Mouse (Mus musculus) forebrain, embryonic 10.5 days (tissue): ENCODE data around the gene Lrrtm4. TPM values are rescaled to one million over a fixed set of nuclear protein-coding genes. Genes with fewer than 3 reads are reported as not detected.

ENCODE experiments used
- DNase-seq: peaks from one replicate; pipeline ENCODE4 v3.0.0-alpha.2; 2017; ENCODE audit warnings: low spot score; ENCODE audit errors: extremely low spot score
- H3K27ac ChIP-seq: fragments of 300-500 bp; sonication (generic); 2 replicates; pipeline ENCODE4 v1.5.1; 2016; ENCODE audit warnings: mild to moderate bottlenecking
- H3K27me3 ChIP-seq: fragments of 300-500 bp; sonication (generic); 2 replicates; pipeline ENCODE4 v1.6.1; 2016; ENCODE audit warnings: mild to moderate bottlenecking; ENCODE audit not compliant: poor library complexity, severe bottlenecking
- H3K36me3 ChIP-seq: fragments of 300-500 bp; sonication (generic); replicated peaks from 2 replicates; pipeline ENCODE4 v1.6.1; 2016; ENCODE audit warnings: mild to moderate bottlenecking, moderate library complexity
- H3K4me1 ChIP-seq: fragments of 300-500 bp; sonication (generic); 2 replicates; pipeline ENCODE4 v1.6.1; 2016
- H3K4me3 ChIP-seq: fragments of 300-500 bp; sonication (generic); 2 replicates; pipeline ENCODE4 v1.5.1; 2016; ENCODE audit warnings: mild to moderate bottlenecking, moderate library complexity
- H3K9me3 ChIP-seq: fragments of 300-500 bp; sonication (generic); 2 replicates; pipeline ENCODE4 v1.6.1; 2016; ENCODE audit warnings: mild to moderate bottlenecking, moderate library complexity
- WGBS: fragments of 180-500 bp; shearing (Covaris S2); methylation state at CpG from one replicate; pipeline ENCODE4 v1.1.7; 2016; 5-methylcytosine and 5-hydroxymethylcytosine counted together
- polyA plus RNA-seq: library from polyadenylated mRNA; unstranded; fragments of >200 nt; fragmentation: Nextera tagmentation; extraction: Ambion mirVana; gene quantifications from 2 replicates; pipeline ENCODE4 v1.2.1, GENCODE M21; 2016

Lrrtm4 gene
- polyA plus RNA-seq, 1 experiment from 2014 or later: 1.4 TPM

DNA sequence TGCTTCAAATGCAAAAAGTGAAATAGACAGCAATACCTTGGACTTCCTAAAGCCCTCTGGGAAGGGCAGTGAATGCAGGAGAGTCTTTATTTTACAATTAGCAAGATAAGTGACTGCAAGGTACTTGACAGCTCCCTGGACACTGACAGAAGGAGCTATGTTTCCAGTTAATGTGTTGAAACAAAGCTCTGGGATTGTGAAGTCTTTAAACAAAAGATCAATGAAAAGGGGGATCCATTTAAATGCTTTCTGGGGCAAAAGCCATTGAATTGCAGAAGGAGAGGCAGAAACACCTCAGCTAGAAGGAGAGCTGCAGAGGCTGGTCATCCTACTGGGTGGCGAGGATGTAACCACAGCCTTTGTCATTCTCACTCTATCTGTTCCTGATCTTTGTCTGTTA, 571.1 kb downstream of the Lrrtm4 start:
- H3K27me3 ChIP-seq: no peaks in the 10 kb centered on the region
- 44% methylated on average over 1 of the region's 1 CpGs for WGBS
- DNase-seq: no peak

GRCm38 (mm10) chr6:80619508-80619907, 600.8 kb downstream of the Lrrtm4 start:
- Histone ChIP-seq H3K27ac (no peak overlapping the region), H3K4me1 (no peaks in the 10 kb centered on the region), H3K36me3 (no peaks in the 10 kb centered on the region), H3K27me3 (no peaks in the 10 kb centered on the region), H3K9me3 (no peaks in the 10 kb centered on the region), H3K4me3 (no peak overlapping the region)
- 92% methylated on average over 2 of the region's 2 CpGs for WGBS
- DNase-seq: no peak

More for the DNA sequence above, 571.1 kb downstream of the Lrrtm4 start:
- Histone ChIP-seq H3K4me3 (no peak overlapping the region), H3K36me3 (no peaks in the 10 kb centered on the region), H3K4me1 (no peaks in the 10 kb centered on the region), H3K27ac (no peak overlapping the region), H3K9me3 (no peaks in the 10 kb centered on the region)

DNA sequence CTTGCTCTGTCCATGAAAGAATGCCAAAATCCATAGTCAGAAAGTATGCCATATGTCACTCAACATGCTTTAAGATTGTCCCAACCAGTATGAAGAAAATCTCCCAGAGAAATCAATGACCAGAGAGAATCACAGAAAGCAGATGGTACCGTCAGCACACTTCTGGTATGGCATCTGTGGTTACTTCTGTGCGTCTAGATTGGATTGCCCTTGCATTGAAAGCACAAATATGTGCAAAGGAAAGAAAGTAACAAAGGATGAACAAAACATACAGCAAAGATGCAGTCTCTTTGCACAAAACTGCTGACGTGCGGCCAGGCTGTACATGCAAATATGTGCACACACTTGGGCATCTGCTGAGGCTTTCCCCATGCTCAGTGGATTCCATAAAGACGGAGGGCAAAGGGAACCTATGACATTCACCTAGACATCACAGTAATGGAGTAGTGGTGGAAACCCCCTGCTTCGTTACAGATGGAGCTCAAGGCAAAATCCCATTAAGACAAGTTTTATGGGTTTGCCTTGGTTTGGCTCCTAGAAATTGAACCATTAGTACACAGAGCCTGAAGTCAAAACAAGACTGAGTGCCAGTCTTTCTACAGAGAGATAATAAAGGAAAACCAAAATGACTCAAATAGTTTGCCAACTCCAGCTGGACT, 604.1 kb downstream of the Lrrtm4 start:
- no peak for DNase-seq
- Histone ChIP-seq H3K36me3 (no peaks in the 10 kb centered on the region), H3K9me3 (no peaks in the 10 kb centered on the region), H3K27ac (no peak overlapping the region), H3K4me1 (no peaks in the 10 kb centered on the region), H3K27me3 (no peaks in the 10 kb centered on the region), H3K4me3 (no peak overlapping the region)
- 92% methylated on average over 6 of the region's 6 CpGs for WGBS

DNA sequence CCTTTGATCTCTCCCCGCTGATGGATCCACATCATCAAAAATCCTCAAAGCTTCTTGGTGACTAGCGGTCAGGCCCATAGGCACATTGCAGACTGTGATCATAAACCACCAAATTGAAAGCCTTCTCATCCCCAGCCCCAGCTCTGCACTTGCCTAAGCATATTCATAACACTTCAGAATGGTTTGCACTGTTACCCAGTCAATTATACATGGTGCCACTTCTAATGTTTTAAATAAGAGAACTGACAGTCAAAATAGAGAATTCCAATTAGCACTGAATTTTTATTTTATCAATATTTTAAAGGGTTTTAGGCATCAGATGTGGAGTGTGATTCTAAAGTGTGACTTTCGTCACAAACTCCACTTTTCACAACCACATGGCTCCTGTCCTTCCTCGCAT, 606.8 kb downstream of the Lrrtm4 start:
- Histone ChIP-seq H3K9me3 (no peaks in the 10 kb centered on the region), H3K36me3 (no peaks in the 10 kb centered on the region), H3K4me1 (no peaks in the 10 kb centered on the region), H3K27me3 (no peaks in the 10 kb centered on the region), H3K4me3 (no peak overlapping the region), H3K27ac (no peak overlapping the region)
- WGBS: 92% methylated on average over 4 of the region's 4 CpGs
- DNase-seq: no peak

DNA sequence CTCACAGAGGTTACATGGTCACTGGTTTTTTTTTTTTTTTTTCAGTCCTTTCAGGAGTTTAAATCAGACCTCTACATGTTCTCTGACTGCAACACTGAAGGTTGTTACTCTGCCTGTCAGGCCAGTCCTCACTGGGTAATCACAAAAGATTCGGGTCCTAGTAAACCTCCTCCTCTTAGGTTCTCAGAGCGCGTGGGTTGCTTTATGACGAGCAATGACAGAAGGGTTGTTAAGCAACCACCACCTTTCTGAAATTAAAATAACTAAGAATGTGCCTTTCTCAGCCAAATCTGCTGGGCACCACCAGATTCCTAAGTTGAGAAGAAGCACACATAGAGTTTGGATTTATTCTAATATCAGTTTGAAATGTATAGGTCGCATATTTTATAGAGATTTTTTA, 644.1 kb downstream of the Lrrtm4 start:
- WGBS: 92% methylated on average over 5 of the region's 5 CpGs
- Histone ChIP-seq H3K27me3 (no peaks in the 10 kb centered on the region), H3K9me3 (no peaks in the 10 kb centered on the region), H3K4me1 (0 out of 2 replicates have a peak, but pooled peaks cover 2% of the 10 kb centered on the region), H3K4me3 (no peak overlapping the region), H3K36me3 (no peaks in the 10 kb centered on the region), H3K27ac (no peak overlapping the region)
- DNase-seq: no peak

DNA sequence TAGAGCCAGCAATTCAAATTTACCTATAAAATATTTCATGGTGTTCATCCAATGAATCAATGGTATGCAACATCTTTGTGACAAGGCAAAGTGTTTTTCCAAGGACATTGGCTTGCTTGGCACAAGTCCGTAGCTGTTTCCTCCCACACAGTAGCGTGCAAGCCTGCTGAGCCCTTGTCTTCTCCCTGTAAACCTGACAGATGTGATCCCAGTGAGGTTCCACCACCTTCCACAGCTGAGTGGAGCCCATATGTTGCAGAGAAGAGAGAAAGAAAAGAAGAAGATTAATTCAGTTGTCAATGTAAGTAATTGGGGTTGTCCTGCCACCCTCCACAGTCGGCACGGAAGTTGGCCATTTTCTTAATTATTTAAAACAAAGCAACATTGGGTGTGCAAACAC, 645.4 kb downstream of the Lrrtm4 start:
- Histone ChIP-seq H3K27ac (no peak overlapping the region), H3K4me1 (0 out of 2 replicates have a peak, but pooled peaks cover 2% of the 10 kb centered on the region), H3K4me3 (no peak overlapping the region), H3K27me3 (no peaks in the 10 kb centered on the region), H3K9me3 (no peaks in the 10 kb centered on the region), H3K36me3 (no peaks in the 10 kb centered on the region)
- DNase-seq: no peak
- WGBS: 93% methylated on average over 4 of the region's 4 CpGs

- no peak overlapping the region for H3K27ac ChIP-seq
- H3K4me3 ChIP-seq: no peak overlapping the region
- 70% methylated on average over 2 of the region's 2 CpGs for WGBS
- no peak for DNase-seq
- H3K27me3 ChIP-seq: no peaks in the 10 kb centered on the region
- H3K36me3 ChIP-seq: no peaks in the 10 kb centered on the region
- no peaks in the 10 kb centered on the region for H3K9me3 ChIP-seq
- H3K4me1 ChIP-seq: no peaks in the 10 kb centered on the region
These were observed 685.5 kb downstream of the Lrrtm4 start for GRCm38 (mm10) chr6:80704183-80704582.

- Histone ChIP-seq H3K4me1 (no peaks in the 10 kb centered on the region), H3K9me3 (no peaks in the 10 kb centered on the region), H3K27ac (no peak overlapping the region), H3K36me3 (no peaks in the 10 kb centered on the region), H3K4me3 (no peak overlapping the region), H3K27me3 (no peaks in the 10 kb centered on the region)
- 89% methylated on average over 5 of the region's 5 CpGs for WGBS
- DNase-seq: no peak
These were observed 701.8 kb downstream of the Lrrtm4 start for GRCm38 (mm10) chr6:80720468-80720867.

DNA sequence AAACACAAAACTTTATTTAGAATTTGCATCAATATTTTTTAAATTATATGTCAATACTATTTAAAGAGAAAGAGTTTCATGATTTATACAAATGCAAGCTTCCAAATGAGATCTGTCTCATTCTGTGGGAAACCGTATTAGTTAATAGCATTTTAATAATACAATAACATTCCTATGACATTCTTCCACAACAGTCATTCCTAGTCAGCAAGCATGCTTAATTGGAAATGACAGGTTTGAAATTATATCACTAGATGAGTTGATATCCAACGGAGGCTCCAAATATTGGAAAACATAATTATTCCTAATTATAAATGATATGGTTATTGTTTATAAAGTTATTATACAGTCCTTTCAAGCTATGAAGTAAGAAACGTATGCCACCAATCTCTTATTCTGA, 714.7 kb downstream of the Lrrtm4 start:
- Histone ChIP-seq H3K4me1 (no peaks in the 10 kb centered on the region), H3K27ac (no peak overlapping the region), H3K4me3 (no peak overlapping the region), H3K27me3 (no peaks in the 10 kb centered on the region), H3K9me3 (no peaks in the 10 kb centered on the region), H3K36me3 (no peaks in the 10 kb centered on the region)
- no peak for DNase-seq
- WGBS: 83% methylated on average over 3 of the region's 3 CpGs

DNA sequence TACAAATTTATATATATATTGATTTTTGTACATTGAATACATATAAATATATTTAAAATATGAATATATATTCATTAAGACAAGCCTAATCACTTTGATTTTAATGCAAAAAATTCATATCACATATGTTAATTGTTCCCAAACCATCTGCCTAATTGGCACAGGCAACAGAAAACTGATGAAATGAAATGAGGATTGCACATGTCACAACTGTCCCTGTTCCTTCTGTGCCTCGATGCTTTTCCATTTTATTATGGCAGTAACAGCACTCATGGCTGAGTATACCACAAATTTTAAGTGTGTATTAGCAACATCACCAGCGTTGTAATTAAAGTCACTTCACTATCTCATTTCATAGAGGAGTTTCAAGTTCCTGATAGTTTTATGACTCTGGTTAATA, 732.1 kb downstream of the Lrrtm4 start:
- Histone ChIP-seq H3K36me3 (no peaks in the 10 kb centered on the region), H3K27ac (no peak overlapping the region), H3K4me1 (no peaks in the 10 kb centered on the region), H3K4me3 (no peak overlapping the region), H3K9me3 (no peaks in the 10 kb centered on the region), H3K27me3 (no peaks in the 10 kb centered on the region)
- 83% methylated on average over 2 of the region's 2 CpGs for WGBS
- DNase-seq: no peak

DNA sequence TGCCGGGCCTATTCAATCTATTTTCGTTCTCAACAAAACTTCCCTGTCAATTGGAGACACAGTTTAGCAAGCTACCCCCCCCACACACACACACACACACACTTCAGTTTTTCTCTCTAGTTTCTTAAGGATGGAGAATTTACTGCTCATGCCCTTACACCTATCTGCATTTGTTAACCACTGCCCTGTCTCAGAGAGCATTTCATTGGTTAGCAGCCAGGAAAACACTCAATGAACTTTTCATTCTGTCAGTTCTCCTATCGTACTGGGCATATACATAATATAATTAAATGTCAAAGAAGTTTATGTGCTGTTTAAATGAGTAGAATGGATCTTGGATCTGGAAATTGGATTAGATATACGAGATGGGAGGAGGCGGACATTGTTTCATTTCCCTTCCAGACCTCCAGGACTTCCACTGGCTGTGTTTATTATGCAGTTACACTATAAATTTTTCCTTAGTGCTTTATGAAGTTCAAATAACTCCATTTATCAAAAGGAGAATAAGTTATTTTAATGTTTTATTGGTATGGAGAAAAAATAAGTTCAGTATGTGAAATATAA, 742.0 kb downstream of the Lrrtm4 start:
- 90% methylated on average over 5 of the region's 5 CpGs for WGBS
- no peak overlapping the region for H3K4me3 ChIP-seq
- no peaks in the 10 kb centered on the region for H3K27me3 ChIP-seq
- no peaks in the 10 kb centered on the region for H3K9me3 ChIP-seq
- no peak for DNase-seq
- H3K4me1 ChIP-seq: no peaks in the 10 kb centered on the region
- H3K27ac ChIP-seq: no peak overlapping the region
- no peaks in the 10 kb centered on the region for H3K36me3 ChIP-seq

DNA sequence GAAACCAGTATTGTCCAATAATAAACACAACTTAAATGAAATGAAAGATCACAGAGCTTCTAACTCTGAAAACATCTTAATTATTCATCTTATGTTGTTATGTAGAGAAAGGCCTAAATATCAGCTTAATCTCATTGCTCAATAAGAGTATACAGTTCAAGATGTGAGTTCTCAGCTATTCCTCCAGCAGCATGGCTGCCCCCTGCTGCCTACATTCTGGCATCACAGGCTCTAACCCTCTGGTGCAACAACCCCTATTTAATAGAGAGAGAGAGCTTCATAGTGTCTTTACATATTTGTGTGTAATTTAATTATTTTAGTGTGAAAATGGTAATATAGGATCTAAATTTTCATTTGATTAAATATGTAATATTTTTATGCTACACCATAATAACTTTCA, 767.6 kb downstream of the Lrrtm4 start:
- Histone ChIP-seq H3K4me3 (no peak overlapping the region), H3K27ac (no peak overlapping the region), H3K4me1 (no peaks in the 10 kb centered on the region), H3K9me3 (no peaks in the 10 kb centered on the region), H3K27me3 (no peaks in the 10 kb centered on the region), H3K36me3 (no peaks in the 10 kb centered on the region)
- no peak for DNase-seq

DNA sequence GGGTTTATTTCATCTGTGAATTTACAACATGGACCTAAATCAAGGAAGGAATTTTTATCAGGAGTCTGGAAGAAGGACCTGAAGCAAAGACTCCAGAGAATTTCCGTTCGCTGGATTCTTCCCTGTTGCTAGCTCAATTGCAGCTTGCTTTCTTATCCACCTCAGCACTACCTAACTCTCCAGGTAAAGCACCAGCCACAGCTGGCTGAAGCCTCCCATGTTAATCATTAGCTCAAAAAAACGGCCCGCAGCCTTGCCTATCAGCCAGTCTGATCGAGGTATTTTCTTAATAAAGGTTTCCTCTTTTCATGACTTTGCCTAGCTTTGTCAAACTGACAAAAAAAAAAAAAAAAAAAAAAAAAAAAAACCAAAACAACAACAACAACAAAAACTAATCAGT, 805.1 kb downstream of the Lrrtm4 start:
- Histone ChIP-seq H3K36me3 (no peaks in the 10 kb centered on the region), H3K27ac (no peak overlapping the region), H3K9me3 (no peaks in the 10 kb centered on the region), H3K4me3 (no peak overlapping the region), H3K4me1 (no peaks in the 10 kb centered on the region), H3K27me3 (no peaks in the 10 kb centered on the region)
- 90% methylated on average over 5 of the region's 5 CpGs for WGBS
- DNase-seq: no peak

DNA sequence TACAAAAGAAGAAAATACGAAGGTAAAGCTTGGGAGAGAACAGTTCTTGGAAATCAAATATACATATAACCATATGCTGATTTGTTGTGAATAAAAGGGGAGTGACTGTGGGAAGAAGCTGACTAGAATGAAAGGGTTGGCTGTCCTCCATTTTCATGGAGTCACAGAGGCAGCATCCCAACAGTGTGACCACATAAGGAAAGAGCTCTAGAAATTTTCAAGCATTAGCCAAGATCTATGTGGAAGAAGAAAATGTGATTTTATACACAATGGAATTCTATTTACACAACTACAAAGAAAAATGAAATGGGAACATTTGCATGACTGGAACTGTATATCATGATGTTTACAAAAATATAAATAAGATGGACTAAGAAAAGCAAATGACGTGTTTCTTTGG, 821.1 kb downstream of the Lrrtm4 start:
- Histone ChIP-seq H3K27ac (no peak overlapping the region), H3K4me3 (no peak overlapping the region), H3K4me1 (no peaks in the 10 kb centered on the region), H3K36me3 (no peaks in the 10 kb centered on the region), H3K9me3 (no peaks in the 10 kb centered on the region), H3K27me3 (no peaks in the 10 kb centered on the region)
- 98% methylated on average over 2 of the region's 2 CpGs for WGBS
- no peak for DNase-seq
